9 mouse cellular contexts compared by ENCODE assay signal in genomic region chr3:32398623-32399022, GRCm38 (mm10). TPM values are rescaled to one million over a fixed set of nuclear protein-coding genes. Genes with fewer than 3 reads are reported as not detected.
A peak's percentile ranks its signal among the peaks of the same experiment; 100 is the strongest.
DNase-seq lines count a peak whose midpoint lies in the region; ATAC-seq and TF ChIP-seq lines count a peak whose summit lies in the region.
"Had no signal": no experiment of that assay in that cellular context is flagged by ENCODE, and none has a peak within 500 bp of the region (broad histone marks: within the 10 kb centered on the region; RNA-seq: fewer than 3 reads in every experiment).

No protein-coding gene starts in this region.

- 16% methylated on average over 4 of the region's 4 CpGs for WGBS in kidney, embryonic 15.5 days
- 30% methylated on average over 4 of the region's 4 CpGs for WGBS in embryonic facial prominence, embryonic 12.5 days
- WGBS in hindbrain, postnatal 0 days = 34% methylated on average over 4 of the region's 4 CpGs
- 3% methylated on average over 4 of the region's 4 CpGs for WGBS in midbrain, embryonic 16.5 days

- H3K4me2 ChIP-seq in kidney, embryonic 15.5 days = peak overlapping the region; percentile 75
- peak overlapping the region; percentile 71 for H3K4me2 ChIP-seq in embryonic facial prominence, embryonic 12.5 days (replicated peaks)
- H3K4me2 ChIP-seq in hindbrain, postnatal 0 days (ENCODE audit: low read depth, low read length) = peak overlapping the region; percentile 55
- H3K4me2 ChIP-seq in midbrain, embryonic 16.5 days (ENCODE audit: low read length) = peak overlapping the region; percentile 60

- no peak overlapping the region for H3K27ac ChIP-seq in kidney, embryonic 15.5 days
- H3K27ac ChIP-seq in embryonic facial prominence, embryonic 12.5 days = no peak overlapping the region
- no peak overlapping the region for H3K27ac ChIP-seq in hindbrain, postnatal 0 days
- no peak overlapping the region for H3K27ac ChIP-seq in midbrain, embryonic 16.5 days (ENCODE audit: low read length)

- H3K4me3 ChIP-seq in kidney, embryonic 15.5 days (replicated peaks) = peak overlapping the region; percentile 91
- peak overlapping the region; percentile 10; the same call in 1 of the 2 replicates for H3K4me3 ChIP-seq in embryonic facial prominence, embryonic 12.5 days
- H3K4me3 ChIP-seq in hindbrain, postnatal 0 days (ENCODE audit: low read length) = peak overlapping the region; percentile 92
- peak overlapping the region; percentile 21 for H3K4me3 ChIP-seq in midbrain, embryonic 16.5 days (ENCODE audit: low read depth, low read length)

- H3K4me1 ChIP-seq in kidney, embryonic 15.5 days = peaks cover 33% of the 10 kb centered on the region
- H3K4me1 ChIP-seq in embryonic facial prominence, embryonic 12.5 days = peaks cover 34% of the 10 kb centered on the region
- peaks cover 12% of the 10 kb centered on the region; the same call in 1 of the 2 replicates for H3K4me1 ChIP-seq in hindbrain, postnatal 0 days (ENCODE audit: insufficient read depth, low read length)
- H3K4me1 ChIP-seq in midbrain, embryonic 16.5 days (ENCODE audit: control insufficient read depth, insufficient read depth, low read length) = peaks cover 27% of the 10 kb centered on the region

- no peaks in the 10 kb centered on the region for H3K9me3 ChIP-seq in kidney, embryonic 15.5 days (replicated peaks)
- no peaks in the 10 kb centered on the region for H3K9me3 ChIP-seq in embryonic facial prominence, embryonic 12.5 days
- no peaks in the 10 kb centered on the region for H3K9me3 ChIP-seq in hindbrain, postnatal 0 days (ENCODE audit: low read length)
- H3K9me3 ChIP-seq in midbrain, embryonic 16.5 days (replicated peaks; ENCODE audit: control insufficient read depth, low read length, poor library complexity, severe bottlenecking) = no peaks in the 10 kb centered on the region

- no peak for TF ChIP-seq CTCF in hindbrain, postnatal 0 days (IDR thresholded peaks at IDR 0.05; ENCODE audit: low read depth)

- H3K27me3 ChIP-seq in kidney, embryonic 15.5 days = no peaks in the 10 kb centered on the region
- no peaks in the 10 kb centered on the region for H3K27me3 ChIP-seq in embryonic facial prominence, embryonic 12.5 days
- H3K27me3 ChIP-seq in hindbrain, postnatal 0 days (ENCODE audit: insufficient read depth, low read length) = no peaks in the 10 kb centered on the region
- H3K27me3 ChIP-seq in midbrain, embryonic 16.5 days (ENCODE audit: control insufficient read depth, insufficient read depth, low read depth, low read length) = no peaks in the 10 kb centered on the region

- no peak for ATAC-seq in kidney, embryonic 15.5 days (replicated peaks; ENCODE audit: low FRiP score)
- ATAC-seq in embryonic facial prominence, embryonic 12.5 days (ENCODE audit: insufficient number of reproducible peaks, insufficient read depth, low FRiP score, low TSS enrichment) = no peak
- ATAC-seq in hindbrain, postnatal 0 days = no peak
- ATAC-seq in midbrain, embryonic 16.5 days = no peak
- ATAC-seq in inflammation-experienced regulatory T-cells, adult 6 months = no peak

- no peak for DNase-seq in kidney, adult 18-20 months
- no peak for DNase-seq in hindbrain, postnatal 0 days (ENCODE audit: low spot score)
- DNase-seq in frontal cortex, postnatal 25 days (ENCODE audit: low spot score in 2 of 2) = no peak
- no peak for DNase-seq in thymus, postnatal 25 days
- DNase-seq: thymus, adult 18-20 months had no signal

- H3K9ac ChIP-seq in kidney, embryonic 15.5 days = no peak overlapping the region
- no peak overlapping the region for H3K9ac ChIP-seq in embryonic facial prominence, embryonic 12.5 days
- H3K9ac ChIP-seq in hindbrain, postnatal 0 days (replicated peaks; ENCODE audit: low read length) = peak overlapping the region; percentile 30; the same call in 1 of the 2 replicates
- H3K9ac ChIP-seq in midbrain, embryonic 16.5 days (ENCODE audit: low read depth, low read length) = 0 out of 2 replicates have a peak overlapping the region, but pooled peaks have one; percentile 17

- H3K36me3 ChIP-seq in kidney, embryonic 15.5 days = no peaks in the 10 kb centered on the region
- no peaks in the 10 kb centered on the region for H3K36me3 ChIP-seq in embryonic facial prominence, embryonic 12.5 days
- no peaks in the 10 kb centered on the region for H3K36me3 ChIP-seq in hindbrain, postnatal 0 days (ENCODE audit: insufficient read depth, low read length)
- H3K36me3 ChIP-seq in midbrain, embryonic 16.5 days (ENCODE audit: control insufficient read depth, insufficient read depth, low read length) = no peaks in the 10 kb centered on the region

RNA-seq across cellular contexts. Expression of gene Pik3ca, which starts 1.2 kb away (rescaled TPM):
- polyA plus RNA-seq in kidney, embryonic 15.5 days (2015; fragmentation: Nextera tagmentation; extraction: Ambion mirVana) = 10.3 and 10.6 TPM in 2 replicates
- 10.9 and 12.2 TPM in 2 replicates for polyA plus RNA-seq in embryonic facial prominence, embryonic 12.5 days (2016; fragmentation: Nextera tagmentation; extraction: Ambion mirVana)
- 33.3 and 35.0 TPM in 2 replicates for total RNA-seq in hindbrain, postnatal 0 days (2014; rRNA removed)
- polyA plus RNA-seq in hindbrain, postnatal 0 days (2015; fragmentation: Nextera tagmentation; extraction: Ambion mirVana) = 7.9 and 9.0 TPM in 2 replicates
- 12.8 and 16.5 TPM in 2 replicates for polyA plus RNA-seq in midbrain, embryonic 16.5 days (2015; fragmentation: Nextera tagmentation; extraction: Ambion mirVana)
- 10 to 100 TPM; 14.7 to 27.5 (median 17.2) TPM for polyA plus RNA-seq in inflammation-experienced regulatory T-cells, adult 6 months (2017; shearing (Covaris generic))

RNA-seq across cellular contexts. Expression of gene Zmat3, which starts 32.8 kb away (rescaled TPM):
- polyA plus RNA-seq in kidney, embryonic 15.5 days (2015; fragmentation: Nextera tagmentation; extraction: Ambion mirVana) = 3.9 and 4.6 TPM in 2 replicates
- 5.2 TPM in 2 replicates for polyA plus RNA-seq in embryonic facial prominence, embryonic 12.5 days (2016; fragmentation: Nextera tagmentation; extraction: Ambion mirVana)
- 13.2 and 23.6 TPM in 2 replicates for total RNA-seq in hindbrain, postnatal 0 days (2014; rRNA removed)
- 5.4 and 6.5 TPM in 2 replicates for polyA plus RNA-seq in hindbrain, postnatal 0 days (2015; fragmentation: Nextera tagmentation; extraction: Ambion mirVana)
- 6.3 and 6.5 TPM in 2 replicates for polyA plus RNA-seq in midbrain, embryonic 16.5 days (2015; fragmentation: Nextera tagmentation; extraction: Ambion mirVana)
- 1 to 10 TPM; 4.7 to 9.1 (median 5.8) TPM for polyA plus RNA-seq in inflammation-experienced regulatory T-cells, adult 6 months (2017; shearing (Covaris generic))

Comparison
In these comparisons a context has a peak if more than half of its experiments do, and no peak if none do; other contexts are left out.
1. H3K4me3 ChIP-seq: peak in every context shown above with its lines; median percentile 92 in hindbrain, postnatal 0 days; 91 in kidney, embryonic 15.5 days; 21 in midbrain, embryonic 16.5 days; 10 in embryonic facial prominence, embryonic 12.5 days.
2. H3K9ac ChIP-seq: peak in hindbrain, postnatal 0 days (single experiment) and midbrain, embryonic 16.5 days (single experiment); none in kidney, embryonic 15.5 days (single experiment) and embryonic facial prominence, embryonic 12.5 days (single experiment).
3. Peak in every context shown above with its lines, with median percentiles within 50 percentile points of each other: H3K4me2 ChIP-seq.